ENCODE assay signal across 9 mouse cellular contexts in the genomic region with DNA sequence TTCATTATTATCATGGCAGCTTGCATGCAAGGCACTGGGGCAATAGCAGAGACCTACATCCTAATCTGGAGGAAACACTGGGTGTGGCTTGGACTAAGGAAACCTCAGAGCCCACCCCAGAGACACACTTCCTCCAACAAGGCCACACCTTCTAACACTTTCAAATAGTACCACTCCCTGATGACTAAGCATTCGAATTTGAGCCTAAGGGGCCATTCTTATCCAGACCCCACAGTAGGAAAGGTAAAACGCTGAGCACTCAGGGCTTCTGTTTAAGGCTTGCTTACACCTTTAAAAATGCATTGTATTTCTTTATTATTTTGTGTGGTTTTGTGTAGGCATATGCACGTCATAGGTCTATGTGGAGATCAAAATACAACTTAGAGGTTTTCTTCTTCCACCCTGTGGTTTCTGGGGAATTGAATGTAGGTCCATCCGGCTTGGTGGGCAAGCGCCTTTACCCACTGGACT.
A peak's percentile ranks its signal among the peaks of the same experiment; 100 is the strongest.
DNase-seq lines count a peak whose midpoint lies in the region; ATAC-seq and TF ChIP-seq lines count a peak whose summit lies in the region.
"Had no signal": no experiment of that assay in that cellular context is flagged by ENCODE, and none has a peak within 500 bp of the region (broad histone marks: within the 10 kb centered on the region; RNA-seq: fewer than 3 reads in every experiment).

No protein-coding gene starts in this region.

- peak; percentile 0; the same call in 1 of the 2 replicates for TF ChIP-seq RAD21 in MEL (IDR thresholded peaks at IDR 0.05; ENCODE audit: low read depth, low read length)

- no peak for TF ChIP-seq CTCF in MEL (IDR thresholded peaks at IDR 0.05 in 2 of 3, conservative IDR thresholded peaks at IDR 0.05 in 1 of 3; ENCODE audit: control insufficient read depth in 1 of 3, insufficient read depth in 1 of 3, low read depth in 2 of 3, low read length in 3 of 3, poor library complexity in 1 of 3, severe bottlenecking in 1 of 3)

- no peaks in the 10 kb centered on the region for H3K9me3 ChIP-seq in MEL (replicated peaks; ENCODE audit: insufficient read depth, low read length)
- no peaks in the 10 kb centered on the region for H3K9me3 ChIP-seq in heart, embryonic 13.5 days
- no peaks in the 10 kb centered on the region for H3K9me3 ChIP-seq in forebrain, embryonic 13.5 days (replicated peaks)
- H3K9me3 ChIP-seq in hindbrain, embryonic 13.5 days = no peaks in the 10 kb centered on the region

- peak overlapping the region in 1 of 2 experiments; percentile 12; a peak in 1 of 4 replicates for H3K4me3 ChIP-seq in MEL (ENCODE audit: control insufficient read depth in 1 of 2, insufficient read depth in 1 of 2, low read depth in 2 of 2, low read length in 2 of 2)
- H3K4me3 ChIP-seq in heart, embryonic 13.5 days = no peak overlapping the region
- H3K4me3 ChIP-seq in forebrain, embryonic 13.5 days = no peak overlapping the region
- no peak overlapping the region for H3K4me3 ChIP-seq in hindbrain, embryonic 13.5 days

- DNase-seq in CD4-positive, CD25-positive, alpha-beta regulatory T cell, adult 2 months (ENCODE audit: low read depth, low spot score) = peak; percentile 69
- peak; percentile 98 for DNase-seq in MEL (ENCODE audit: low read depth, low spot score)
- DNase-seq in frontal cortex, postnatal 14 days (ENCODE audit: low spot score in 2 of 2) = no peak
- DNase-seq: gastrocnemius, postnatal 14 days; layer of hippocampus, postnatal 36 days had no signal

- peaks cover 3 to 44% of the 10 kb centered on the region in 2 experiments; a peak in 2 of 4 replicates for H3K36me3 ChIP-seq in MEL (ENCODE audit: control insufficient read depth in 1 of 2, insufficient read depth in 2 of 2, low read length in 2 of 2)
- no peaks in the 10 kb centered on the region for H3K36me3 ChIP-seq in heart, embryonic 13.5 days
- no peaks in the 10 kb centered on the region for H3K36me3 ChIP-seq in forebrain, embryonic 13.5 days (ENCODE audit: poor library complexity, severe bottlenecking)
- H3K36me3 ChIP-seq in hindbrain, embryonic 13.5 days = no peaks in the 10 kb centered on the region

- 78% methylated on average over 5 of the region's 5 CpGs for WGBS in heart, embryonic 13.5 days
- 88% methylated on average over 5 of the region's 5 CpGs for WGBS in forebrain, embryonic 13.5 days
- 92% methylated on average over 5 of the region's 5 CpGs for WGBS in hindbrain, embryonic 13.5 days

- no peaks in the 10 kb centered on the region; the same call in none of the 2 replicates for H3K79me2 ChIP-seq in MEL (ENCODE audit: control insufficient read depth, insufficient read depth, low read length, poor library complexity)

- TF ChIP-seq EP300 in MEL (IDR thresholded peaks at IDR 0.05; ENCODE audit: low read depth in 1 of 2, low read length in 2 of 2) = peak; percentile 83 to 91

- peaks cover 28 to 40% of the 10 kb centered on the region in 2 experiments for H3K4me1 ChIP-seq in MEL (ENCODE audit: control insufficient read depth in 1 of 2, insufficient read depth in 2 of 2, low read length in 2 of 2)
- H3K4me1 ChIP-seq in heart, embryonic 13.5 days = peaks cover 49% of the 10 kb centered on the region
- H3K4me1 ChIP-seq in forebrain, embryonic 13.5 days = no peaks in the 10 kb centered on the region
- no peaks in the 10 kb centered on the region for H3K4me1 ChIP-seq in hindbrain, embryonic 13.5 days (replicated peaks)

- H3K9ac ChIP-seq in MEL (ENCODE audit: control insufficient read depth, low read depth, low read length, poor library complexity, severe bottlenecking) = peak overlapping the region; percentile 57
- H3K9ac ChIP-seq in heart, embryonic 13.5 days = no peak overlapping the region
- H3K9ac ChIP-seq in forebrain, embryonic 13.5 days = no peak overlapping the region
- no peak overlapping the region for H3K9ac ChIP-seq in hindbrain, embryonic 13.5 days

- H3K27me3 ChIP-seq in MEL (ENCODE audit: control insufficient read depth in 1 of 2, insufficient read depth in 2 of 2, low read length in 2 of 2) = no peaks in the 10 kb centered on the region
- H3K27me3 ChIP-seq in heart, embryonic 13.5 days (replicated peaks) = no peaks in the 10 kb centered on the region
- no peaks in the 10 kb centered on the region for H3K27me3 ChIP-seq in forebrain, embryonic 13.5 days
- H3K27me3 ChIP-seq in hindbrain, embryonic 13.5 days = no peaks in the 10 kb centered on the region

- no peak overlapping the region for H3K4me2 ChIP-seq in heart, embryonic 13.5 days
- no peak overlapping the region for H3K4me2 ChIP-seq in forebrain, embryonic 13.5 days
- H3K4me2 ChIP-seq in hindbrain, embryonic 13.5 days = no peak overlapping the region

- peak in 1 of 2 experiments; percentile 55; a peak in 1 of 4 replicates for TF ChIP-seq POLR2A in MEL (IDR thresholded peaks at IDR 0.05; ENCODE audit: control insufficient read depth in 1 of 2, insufficient read depth in 1 of 2, low read depth in 1 of 2, low read length in 2 of 2, poor library complexity in 1 of 2)

- ATAC-seq in heart, embryonic 13.5 days (ENCODE audit: extremely low read depth, insufficient number of reproducible peaks, low FRiP score, low TSS enrichment) = no peak
- peak; percentile 93 for ATAC-seq in megakaryocyte-erythroid progenitor cell, adult 5-6 weeks (replicated peaks; ENCODE audit: low FRiP score, low TSS enrichment, poor library complexity, severe bottlenecking)
- ATAC-seq in forebrain, embryonic 13.5 days = no peak
- no peak for ATAC-seq in hindbrain, embryonic 13.5 days (ENCODE audit: low FRiP score)

- peak overlapping the region; percentile 97 for H3K27ac ChIP-seq in MEL (ENCODE audit: control insufficient read depth, low read depth, low read length)
- H3K27ac ChIP-seq in heart, embryonic 13.5 days (replicated peaks) = 0 out of 2 replicates have a peak overlapping the region, but pooled peaks have one; percentile 12
- H3K27ac ChIP-seq in forebrain, embryonic 13.5 days = no peak overlapping the region
- no peak overlapping the region for H3K27ac ChIP-seq in hindbrain, embryonic 13.5 days

TF ChIP-seq in MEL, 35 proteins besides CTCF, POLR2A, EP300 and RAD21 (continues in another document):
- TF ChIP-seq RCOR1 (IDR thresholded peaks at IDR 0.05; ENCODE audit: low read depth, low read length) (peak; percentile 97), JUND (IDR thresholded peaks at IDR 0.05; ENCODE audit: low read depth, low read length) (0 out of 2 replicates have a peak, but pooled peaks have one; percentile 68), SMC3 (IDR thresholded peaks at IDR 0.05; ENCODE audit: low read depth, low read length) (no peak), CHD1 (IDR thresholded peaks at IDR 0.05; ENCODE audit: low read depth, low read length) (no peak), USF2 (IDR thresholded peaks at IDR 0.05; ENCODE audit: borderline replicate concordance in 1 of 2, insufficient read depth in 1 of 2, low read depth in 1 of 2, low read length in 2 of 2) (no peak), BHLHE40 (IDR thresholded peaks at IDR 0.05; ENCODE audit: borderline replicate concordance, low read depth, low read length) (no peak; the same call in 1 of the 2 replicates), TBP (IDR thresholded peaks at IDR 0.05; ENCODE audit: low read depth, low read length) (peak; percentile 84), ZC3H11A (IDR thresholded peaks at IDR 0.05; ENCODE audit: low read depth, low read length) (no peak), ETS1 (IDR thresholded peaks at IDR 0.05; ENCODE audit: low read depth, low read length) (peak; percentile 86), MEF2A (IDR thresholded peaks at IDR 0.05; ENCODE audit: extremely low read depth, insufficient replicate concordance, low read depth, low read length, poor library complexity, severe bottlenecking) (no peak), ZMIZ1 (IDR thresholded peaks at IDR 0.05; ENCODE audit: low read depth, low read length) (peak; percentile 89), TAL1 (IDR thresholded peaks at IDR 0.05; ENCODE audit: low read length) (peak; percentile 85), MXI1 (IDR thresholded peaks at IDR 0.05; ENCODE audit: low read depth, low read length) (no peak; the same call in 1 of the 2 replicates), CHD2 (IDR thresholded peaks at IDR 0.05; ENCODE audit: low read length) (no peak), GATA1 (IDR thresholded peaks at IDR 0.05; ENCODE audit: low read depth, low read length) (peak; percentile 83), MAX (IDR thresholded peaks at IDR 0.05; ENCODE audit: low read length) (peak; percentile 62), ZKSCAN1 (IDR thresholded peaks at IDR 0.05; ENCODE audit: low read depth, low read length) (no peak), GABPA (IDR thresholded peaks at IDR 0.05; ENCODE audit: low read depth, low read length) (peak; percentile 85), MAZ (IDR thresholded peaks at IDR 0.05; ENCODE audit: low read depth, low read length) (peak; percentile 72; the same call in 1 of the 2 replicates), UBTF (IDR thresholded peaks at IDR 0.05; ENCODE audit: borderline replicate concordance, insufficient read depth, low read depth, low read length) (no peak), MYB (IDR thresholded peaks at IDR 0.05; ENCODE audit: low read depth, low read length) (no peak), MAFK (IDR thresholded peaks at IDR 0.05; ENCODE audit: borderline replicate concordance, low read depth, low read length) (peak; percentile 72; the same call in 1 of the 2 replicates), USF1 (IDR thresholded peaks at IDR 0.05; ENCODE audit: low read depth, low read length) (no peak), NELFE (IDR thresholded peaks at IDR 0.05; ENCODE audit: low read depth, low read length) (peak; percentile 49), NRF1 (IDR thresholded peaks at IDR 0.05; ENCODE audit: insufficient read depth, low read depth, low read length, poor library complexity, severe bottlenecking) (no peak), HCFC1 (IDR thresholded peaks at IDR 0.05; ENCODE audit: low read depth, low read length) (0 out of 2 replicates have a peak, but pooled peaks have one; percentile 22), SIN3A (IDR thresholded peaks at IDR 0.05; ENCODE audit: low read length) (peak; percentile 75), MYC (IDR thresholded peaks at IDR 0.05; ENCODE audit: low read depth, low read length) (peak; percentile 63; the same call in 1 of the 2 replicates), POLR2AphosphoS5 (IDR thresholded peaks at IDR 0.05; ENCODE audit: borderline replicate concordance, low read depth, low read length) (no peak), ZNF384 (IDR thresholded peaks at IDR 0.05; ENCODE audit: low read depth, low read length) (no peak), ELF1 (IDR thresholded peaks at IDR 0.05; ENCODE audit: low read depth, low read length) (peak; percentile 44; the same call in 1 of the 2 replicates), E2F4 (IDR thresholded peaks at IDR 0.05; ENCODE audit: borderline replicate concordance, low read depth, low read length) (no peak), KAT2A (conservative IDR thresholded peaks at IDR 0.05; ENCODE audit: low read depth, low read length) (no peak), TCF12 (IDR thresholded peaks at IDR 0.05; ENCODE audit: low read depth, low read length) (peak; percentile 78)

Comparison
In these comparisons a context has a peak if more than half of its experiments do, and no peak if none do; other contexts are left out.
1. DNase-seq: peak in CD4-positive, CD25-positive, alpha-beta regulatory T cell, adult 2 months (single experiment) and MEL (single experiment); none in frontal cortex, postnatal 14 days (0 of 2).
2. H3K27ac ChIP-seq: peak in MEL (single experiment) and heart, embryonic 13.5 days (single experiment); none in forebrain, embryonic 13.5 days (single experiment) and hindbrain, embryonic 13.5 days (single experiment).